Mouse (Mus musculus) ES-Bruce4 (cell line): ENCODE data around the gene Lbx2.

Experiments used
- CTCF ChIP-seq: IDR thresholded peaks from one replicate; pipeline ENCODE4 v1.8.1; 2011; ENCODE audit warnings: low read depth, low read length
- EP300 ChIP-seq: IDR thresholded peaks from 2 replicates; pipeline ENCODE4 v1.6.1; 2011; ENCODE audit warnings: low read depth, low read length; ENCODE audit not compliant: insufficient read depth
- POLR2A ChIP-seq: IDR thresholded peaks from one replicate; pipeline ENCODE4 v1.8.1; 2011; ENCODE audit warnings: low read length; ENCODE audit not compliant: insufficient read depth

GRCm38 (mm10) chr6:83136291-83136880 lies 50.2 kb downstream of the Lbx2 start:
- TF ChIP-seq POLR2A (no peak), CTCF (no peak), EP300 (no peak)
